Mouse (Mus musculus) bone marrow macrophage, adult 2 months (primary cell): ENCODE results near the gene Fgfrl1.

Experiments
- CTCF ChIP-seq: IDR thresholded peaks from 2 replicates; pipeline ENCODE4 v1.5.1; 2012; ENCODE audit warnings: low read depth, mild to moderate bottlenecking, low read length, moderate library complexity
- POLR2A ChIP-seq: IDR thresholded peaks from 2 replicates; pipeline ENCODE4 v1.6.1; 2012; ENCODE audit warnings: mild to moderate bottlenecking, low read depth, low read length, borderline replicate concordance

DNA sequence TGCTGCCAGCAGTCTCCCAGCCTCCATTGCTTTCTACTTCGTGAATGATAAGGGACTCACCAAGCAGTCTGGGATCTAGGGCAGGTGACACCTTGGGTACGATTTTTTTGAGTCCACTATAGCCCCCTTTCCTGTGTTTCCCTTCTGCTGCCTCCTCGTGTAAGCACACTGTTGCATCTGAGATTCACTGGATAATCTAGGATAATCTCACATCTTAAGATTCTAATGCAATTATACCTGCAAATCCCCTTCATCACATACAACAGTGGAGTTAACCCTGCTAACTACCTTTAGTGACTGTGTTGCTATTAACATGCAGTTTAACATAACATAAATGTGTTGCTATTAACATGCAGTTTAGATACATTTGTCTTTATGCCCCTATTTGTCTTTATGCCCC, 27.1 kb upstream of the Fgfrl1 start:
- TF ChIP-seq POLR2A (no peak), CTCF (no peak)
